Mouse (Mus musculus): ENCODE measurements around the gene Syt8. TPM values are rescaled to one million over a fixed set of nuclear protein-coding genes. Genes with fewer than 3 reads are reported as not detected.

Gene Syt8
- polyA plus RNA-seq, 1 experiment from 2014 or later: 11.5 TPM

GRCm38 (mm10) chr7:142470171-142470691 is 35.6 kb downstream of the Syt8 start:
- no peak for TF ChIP-seq CTCF (IDR thresholded peaks at IDR 0.05)
- ChIA-PET POLR2A (no interaction called here), CTCF (interaction anchor here (0.9 to 2.3 kb wide), 4 partner anchors 11 to 34 kb away, joined by 3 to 4 read pairs (median 3); no protein-coding TSS in a partner anchor)
- DNase-seq (ENCODE audit: low read depth, low spot score) (no peak), ATAC-seq (peak; percentile 20)
- in situ Hi-C loops (cut with MboI; ENCODE audit: low pct_unique_long_range_greater_than_20kb): no loop called here
- H3K27me3 ChIP-seq: no peaks in the 10 kb centered on the region

GRCm38 (mm10) chr7:142470808-142471413 is 36.3 kb downstream of the Syt8 start:
- no peak for TF ChIP-seq CTCF (IDR thresholded peaks at IDR 0.05)
- CTCF ChIA-PET: interaction anchor here (1.0 to 2.3 kb wide), 3 partner anchors 14 to 35 kb away, joined by 3 to 4 read pairs (median 3); no protein-coding TSS in a partner anchor

GRCm38 (mm10) chr7:142471414-142471861 is 36.8 kb downstream of the Syt8 start:
- no peaks in the 10 kb centered on the region for H3K27me3 ChIP-seq
- ChIA-PET CTCF (interaction anchor here (0.9 to 2.3 kb wide), 3 partner anchors 12 to 32 kb away, joined by 3 to 4 read pairs (median 3); no protein-coding TSS in a partner anchor), POLR2A (interaction anchor here (0.7 kb wide), 1 partner anchor 34 kb away, joined by 4 read pairs; no protein-coding TSS in a partner anchor)
- TF ChIP-seq CTCF (IDR thresholded peaks at IDR 0.05): no peak
- in situ Hi-C loops (cut with MboI; ENCODE audit: low pct_unique_long_range_greater_than_20kb): no loop called here
- DNase-seq (ENCODE audit: low read depth, low spot score): no peak
- ATAC-seq: no peak

More at GRCm38 (mm10) chr7:142470808-142471413, 36.3 kb downstream of the Syt8 start:
- POLR2A ChIA-PET: interaction anchor here (0.7 kb wide), 1 partner anchor 34 kb away, joined by 4 read pairs; no protein-coding TSS in a partner anchor
- in situ Hi-C loops (cut with MboI; ENCODE audit: low pct_unique_long_range_greater_than_20kb): no loop called here
- no peaks in the 10 kb centered on the region for H3K27me3 ChIP-seq
- ATAC-seq: peak; percentile 92
- DNase-seq (ENCODE audit: low read depth, low spot score): peak; percentile 88

- DNase-seq (ENCODE audit: low read depth, low spot score): no peak
- TF ChIP-seq CTCF (IDR thresholded peaks at IDR 0.05): no peak
- ChIA-PET POLR2A (no interaction called here), CTCF (interaction anchor here (0.9 to 2.3 kb wide), 5 partner anchors 11 to 33 kb away, joined by 3 to 4 read pairs (median 3); partner anchors contain the start of gene Lsp1)
- no peaks in the 10 kb centered on the region for H3K27me3 ChIP-seq
- in situ Hi-C loops (cut with MboI; ENCODE audit: low pct_unique_long_range_greater_than_20kb): no loop called here
- no peak for ATAC-seq
Measured at GRCm38 (mm10) chr7:142471884-142472570, 37.4 kb downstream of the Syt8 start.

- H3K27me3 ChIP-seq: no peaks in the 10 kb centered on the region
- CTCF ChIA-PET: interaction anchor here (0.9 to 1.0 kb wide), 2 partner anchors 12 to 33 kb away, joined by 3 read pairs; partner anchors contain the start of gene Lsp1
- no peak for TF ChIP-seq CTCF (IDR thresholded peaks at IDR 0.05)
- DNase-seq (ENCODE audit: low read depth, low spot score): no peak
- in situ Hi-C loops (cut with MboI; ENCODE audit: low pct_unique_long_range_greater_than_20kb): no loop called here
- ATAC-seq: no peak
- POLR2A ChIA-PET: no interaction called here
Measured at GRCm38 (mm10) chr7:142472936-142473335, 38.3 kb downstream of the Syt8 start.

- no peaks in the 10 kb centered on the region for H3K27me3 ChIP-seq
- no peak for TF ChIP-seq CTCF (IDR thresholded peaks at IDR 0.05)
- in situ Hi-C loops (cut with MboI; ENCODE audit: low pct_unique_long_range_greater_than_20kb): no loop called here
- CTCF ChIA-PET: no interaction called here
- DNase-seq (ENCODE audit: low read depth, low spot score) (no peak), ATAC-seq (no peak)
- POLR2A ChIA-PET: no interaction called here
Measured at GRCm38 (mm10) chr7:142473476-142473875, 38.8 kb downstream of the Syt8 start.

GRCm38 (mm10) chr7:142474799-142475198 is 40.1 kb downstream of the Syt8 start:
- H3K27me3 ChIP-seq: no peaks in the 10 kb centered on the region
- in situ Hi-C loops (cut with MboI; ENCODE audit: low pct_unique_long_range_greater_than_20kb): no loop called here
- CTCF ChIA-PET: no interaction called here
- POLR2A ChIA-PET: no interaction called here
- no peak for TF ChIP-seq CTCF (IDR thresholded peaks at IDR 0.05)
- DNase-seq (ENCODE audit: low read depth, low spot score): no peak
- no peak for ATAC-seq

GRCm38 (mm10) chr7:142475641-142476040 is 41.0 kb downstream of the Syt8 start:
- no peak for DNase-seq (ENCODE audit: low read depth, low spot score)
- in situ Hi-C loops (cut with MboI; ENCODE audit: low pct_unique_long_range_greater_than_20kb): no loop called here
- H3K27me3 ChIP-seq: no peaks in the 10 kb centered on the region
- TF ChIP-seq CTCF (IDR thresholded peaks at IDR 0.05): no peak
- POLR2A ChIA-PET: interaction anchor here (0.9 kb wide), 1 partner anchor 39 kb away, joined by 3 read pairs; no protein-coding TSS in a partner anchor
- CTCF ChIA-PET: no interaction called here
- no peak for ATAC-seq

- DNase-seq (ENCODE audit: low read depth, low spot score) (no peak), ATAC-seq (no peak)
- no peak for TF ChIP-seq CTCF (IDR thresholded peaks at IDR 0.05)
- in situ Hi-C loops (cut with MboI; ENCODE audit: low pct_unique_long_range_greater_than_20kb): no loop called here
- ChIA-PET CTCF (interaction anchor here (1.3 kb wide), 1 partner anchor 12 kb away, joined by 4 read pairs; no protein-coding TSS in a partner anchor), POLR2A (interaction anchor here (0.9 kb wide), 1 partner anchor 40 kb away, joined by 3 read pairs; no protein-coding TSS in a partner anchor)
- no peaks in the 10 kb centered on the region for H3K27me3 ChIP-seq
Measured at GRCm38 (mm10) chr7:142476271-142476670, 41.6 kb downstream of the Syt8 start.

- CTCF ChIA-PET: interaction anchor here (1.3 kb wide), 1 partner anchor 11 kb away, joined by 4 read pairs; no protein-coding TSS in a partner anchor
- no peak for TF ChIP-seq CTCF (IDR thresholded peaks at IDR 0.05)
- ATAC-seq: no peak
- H3K27me3 ChIP-seq: no peaks in the 10 kb centered on the region
- POLR2A ChIA-PET: interaction anchor here (0.9 kb wide), 1 partner anchor 41 kb away, joined by 3 read pairs; no protein-coding TSS in a partner anchor
- DNase-seq (ENCODE audit: low read depth, low spot score): no peak
- in situ Hi-C loops (cut with MboI; ENCODE audit: low pct_unique_long_range_greater_than_20kb): no loop called here
Measured at GRCm38 (mm10) chr7:142476795-142477452, 42.3 kb downstream of the Syt8 start.

Data from Patski (cell line).